Mouse (Mus musculus) myocyte (in vitro differentiated cells): ENCODE data around the gene Catsperd. TPM values are rescaled to one million over a fixed set of nuclear protein-coding genes. Genes with fewer than 3 reads are reported as not detected.
A peak's percentile ranks its signal among the peaks of the same experiment; 100 is the strongest.
"Not testable (repeated sequence)": the region's sequence is repeated elsewhere in the genome, so short reads cannot be mapped to it uniquely, and the experiment has no call there.

Experiments
- H3K27me3 ChIP-seq: one replicate; pipeline ENCODE4 v1.6.1; 2011; ENCODE audit not compliant: control insufficient read depth, insufficient read depth, insufficient read length
- H3K36me3 ChIP-seq: one replicate; pipeline ENCODE4 v1.6.1; 2011; ENCODE audit not compliant: control insufficient read depth, insufficient read depth
- H3K4me2 ChIP-seq: one replicate; pipeline ENCODE4 v1.6.1; 2011; ENCODE audit warnings: low read depth, control low read depth
- H3K4me3 ChIP-seq: one replicate; pipeline ENCODE4 v1.5.1; 2011; ENCODE audit warnings: mild to moderate bottlenecking, control low read depth, moderate library complexity
- H3K79me2 ChIP-seq: one replicate; pipeline ENCODE4 v1.6.1; 2011; ENCODE audit not compliant: control insufficient read depth, insufficient read depth
- H3ac ChIP-seq: one replicate; pipeline ENCODE4 v1.6.1; 2011; ENCODE audit not compliant: control insufficient read depth, insufficient read length
- CEBPB ChIP-seq: IDR thresholded peaks from 2 replicates; pipeline ENCODE4 v1.6.1; 2011; ENCODE audit warnings: mild to moderate bottlenecking, moderate library complexity; ENCODE audit not compliant: poor library complexity, insufficient read depth, severe bottlenecking
- E2F4 ChIP-seq: IDR thresholded peaks from one replicate; pipeline ENCODE4 v1.6.1; 2011; ENCODE audit warnings: mild to moderate bottlenecking, control low read depth, moderate library complexity; ENCODE audit not compliant: insufficient read depth
- MAX ChIP-seq: IDR thresholded peaks from one replicate; pipeline ENCODE4 v1.6.1; 2011; ENCODE audit warnings: low read depth, mild to moderate bottlenecking, control low read depth
- MYOD1 ChIP-seq, 3 experiments: IDR thresholded peaks; one replicate each; pipeline ENCODE4 v1.6.1; 2011; ENCODE audit warnings: control low read depth in 2 of 3, low read depth in 2 of 3, mild to moderate bottlenecking in 2 of 3, moderate library complexity in 1 of 3; ENCODE audit not compliant: insufficient read length in 2 of 3, control insufficient read depth in 1 of 3
- MYOG ChIP-seq, 3 experiments: IDR thresholded peaks; one replicate each; pipeline ENCODE4 v1.6.1; 2011; ENCODE audit warnings: control low read depth in 2 of 3, low read depth in 2 of 3, mild to moderate bottlenecking in 2 of 3; ENCODE audit not compliant: insufficient read length in 2 of 3, control insufficient read depth in 1 of 3, insufficient read depth in 1 of 3
- POLR2A ChIP-seq: IDR thresholded peaks from one replicate; pipeline ENCODE4 v1.6.1; 2011; ENCODE audit warnings: low read depth, mild to moderate bottlenecking, control low read depth, moderate library complexity; ENCODE audit not compliant: insufficient read length
- POLR2AphosphoS2 ChIP-seq: IDR thresholded peaks from one replicate; pipeline ENCODE4 v1.6.1; 2011; ENCODE audit warnings: low read depth, control low read depth; ENCODE audit not compliant: insufficient read length
- REST ChIP-seq: IDR thresholded peaks from one replicate; pipeline ENCODE4 v1.6.1; 2011; ENCODE audit warnings: mild to moderate bottlenecking, control low read depth, moderate library complexity; ENCODE audit not compliant: insufficient read depth, insufficient read length
- SRF ChIP-seq: IDR thresholded peaks from one replicate; pipeline ENCODE4 v1.6.1; 2011; ENCODE audit warnings: low read depth; ENCODE audit not compliant: control insufficient read depth, insufficient read length
- TCF12 ChIP-seq: IDR thresholded peaks from one replicate; pipeline ENCODE4 v1.6.1; 2011; ENCODE audit warnings: mild to moderate bottlenecking, control low read depth; ENCODE audit not compliant: poor library complexity, insufficient read depth, severe bottlenecking
- TCF3 ChIP-seq: IDR thresholded peaks from one replicate; pipeline ENCODE4 v1.6.1; 2011; ENCODE audit warnings: low read depth, control low read depth; ENCODE audit not compliant: insufficient read length
- USF1 ChIP-seq: IDR thresholded peaks from one replicate; pipeline ENCODE4 v1.6.1; 2011; ENCODE audit warnings: low read depth, mild to moderate bottlenecking, control low read depth, moderate library complexity
- polyA plus RNA-seq: library from polyadenylated mRNA; unstranded; fragments of >200 nt; fragmentation: generic; extraction: Trizol; gene quantifications from one replicate; pipeline ENCODE4 v1.2.1, GENCODE M21; 2012; ENCODE audit warnings: missing spikeins

Gene Catsperd
- polyA plus RNA-seq, 1 experiment = 0.16 TPM

- Histone ChIP-seq H3K79me2 (peaks cover 30% of the 10 kb centered on the region), H3K36me3 (peaks cover 25% of the 10 kb centered on the region), H3K27me3 (no peaks in the 10 kb centered on the region), H3K4me3 (peak within 1 kb of the TSS; percentile 92), H3ac (peak within 1 kb of the TSS; percentile 5), H3K4me2 (peak within 1 kb of the TSS; percentile 93)
- TF ChIP-seq POLR2A (peak; percentile 89), TCF3 (no peak), TCF12 (no peak), MYOG (IDR thresholded peaks at IDR 0.05; ENCODE audit: control insufficient read depth in 1 of 3, insufficient read depth in 1 of 3, insufficient read length in 2 of 3, low read depth in 2 of 3) (no peak), REST (no peak), SRF (peak; percentile 97), E2F4 (no peak), POLR2AphosphoS2 (peak; percentile 87), CEBPB (no peak), MYOD1 (IDR thresholded peaks at IDR 0.05; ENCODE audit: control insufficient read depth in 1 of 3, insufficient read length in 2 of 3, low read depth in 2 of 3) (no peak), MAX (no peak), USF1 (peak; percentile 30)
These were observed 18.3 kb upstream of the Catsperd start, which contains the start of gene 2410015M20Rik for GRCm38 (mm10) chr17:56609452-56610171. TSS of gene 2410015M20Rik (minus strand) at chr17:56609771.

GRCm38 (mm10) chr17:56611323-56611722 is 16.6 kb upstream of the Catsperd start:
- Histone ChIP-seq H3K79me2 (peaks cover 47% of the 10 kb centered on the region), H3K36me3 (peaks cover 15% of the 10 kb centered on the region), H3K27me3 (no peaks in the 10 kb centered on the region), H3K4me2 (no peak overlapping the region), H3ac (no peak overlapping the region), H3K4me3 (no peak overlapping the region)
- TF ChIP-seq USF1 (no peak), MAX (no peak), SRF (no peak), MYOG (IDR thresholded peaks at IDR 0.05; ENCODE audit: control insufficient read depth in 1 of 3, insufficient read depth in 1 of 3, insufficient read length in 2 of 3, low read depth in 2 of 3) (no peak), TCF12 (no peak), MYOD1 (IDR thresholded peaks at IDR 0.05; ENCODE audit: control insufficient read depth in 1 of 3, insufficient read length in 2 of 3, low read depth in 2 of 3) (no peak), REST (no peak), TCF3 (no peak), CEBPB (no peak), POLR2AphosphoS2 (no peak), POLR2A (no peak), E2F4 (no peak)

- H3K79me2 ChIP-seq = peaks cover 53% of the 10 kb centered on the region
- peaks cover 15% of the 10 kb centered on the region for H3K36me3 ChIP-seq
- no peak overlapping the region for H3ac ChIP-seq
- TF ChIP-seq USF1 = no peak
- peak; percentile 11 for TF ChIP-seq POLR2AphosphoS2
- H3K4me2 ChIP-seq = no peak overlapping the region
- H3K4me3 ChIP-seq = no peak overlapping the region
- no peaks in the 10 kb centered on the region for H3K27me3 ChIP-seq
These were observed 15.9 kb upstream of the Catsperd start for GRCm38 (mm10) chr17:56611861-56612564.

- not testable (repeated sequence) for H3ac ChIP-seq, H3K27me3 ChIP-seq, H3K4me2 ChIP-seq, H3K4me3 ChIP-seq
- peaks cover 57% of the 10 kb centered on the region for H3K79me2 ChIP-seq
- H3K36me3 ChIP-seq = peaks cover 17% of the 10 kb centered on the region
These were observed 15.4 kb upstream of the Catsperd start for GRCm38 (mm10) chr17:56612565-56612939.

- Histone ChIP-seq H3K36me3 (peaks cover 19% of the 10 kb centered on the region), H3K4me2 (peak within 1 kb of the TSS; percentile 95), H3K4me3 (peak within 1 kb of the TSS; percentile 73), H3K79me2 (peaks cover 53% of the 10 kb centered on the region), H3K27me3 (no peaks in the 10 kb centered on the region), H3ac (peak within 1 kb of the TSS; percentile 59)
- TF ChIP-seq MYOD1 (IDR thresholded peaks at IDR 0.05; ENCODE audit: control insufficient read depth in 1 of 3, insufficient read length in 2 of 3, low read depth in 2 of 3) (no peak), CEBPB (no peak), TCF3 (no peak), MAX (no peak), E2F4 (no peak), POLR2AphosphoS2 (peak; percentile 88), POLR2A (peak; percentile 80), MYOG (IDR thresholded peaks at IDR 0.05; ENCODE audit: control insufficient read depth in 1 of 3, insufficient read depth in 1 of 3, insufficient read length in 2 of 3, low read depth in 2 of 3) (peak in 1 of 3 experiments; percentile 52), USF1 (no peak), SRF (peak; percentile 71), TCF12 (no peak), REST (no peak)
These were observed 14.6 kb upstream of the Catsperd start, which contains the start of gene Rpl36 for GRCm38 (mm10) chr17:56613236-56613844. TSS of gene Rpl36 (plus strand) at chr17:56613416.
